30 mouse cellular contexts compared by ENCODE assay signal in the genomic region with DNA sequence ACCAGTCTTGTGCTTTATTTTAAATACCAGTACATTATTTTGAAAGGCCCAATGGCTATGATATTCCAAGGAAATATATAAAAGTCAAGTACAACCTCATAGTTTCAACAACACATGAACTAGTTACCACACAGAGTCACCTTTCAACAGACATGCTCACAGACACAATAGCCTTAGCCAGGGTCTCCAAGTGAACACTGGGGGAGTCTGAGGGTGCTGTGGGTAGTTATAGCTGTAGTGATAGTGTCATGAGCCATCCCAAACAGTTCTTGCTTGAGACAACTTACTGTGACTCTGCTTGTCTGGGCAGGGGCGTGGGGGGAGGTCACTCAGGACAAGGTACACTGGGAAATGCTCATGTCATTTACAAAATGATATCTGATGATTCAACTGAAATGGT.
"Had no signal": no experiment of that assay in that cellular context is flagged by ENCODE, and none has a peak within 500 bp of the region (broad histone marks: within the 10 kb centered on the region; RNA-seq: fewer than 3 reads in every experiment).

No protein-coding gene starts in this region.

- H3K27ac ChIP-seq: heart, embryonic 13.5 days; hindbrain, embryonic 10.5 days; hindbrain, embryonic 12.5 days; hindbrain, embryonic 13.5 days; hindbrain, embryonic 14.5 days; hindbrain, embryonic 15.5 days; hindbrain, postnatal 0 days; intestine, embryonic 15.5 days; kidney, embryonic 15.5 days; kidney, postnatal 0 days; layer of hippocampus, adult 2 months had no signal

- H3K27me3 ChIP-seq: heart, embryonic 15.5 days; hindbrain, embryonic 12.5 days; hindbrain, embryonic 15.5 days; intestine, embryonic 15.5 days; kidney, embryonic 15.5 days had no signal

- H3K9ac ChIP-seq: heart, embryonic 12.5 days; heart, embryonic 15.5 days; hindbrain, embryonic 12.5 days; hindbrain, embryonic 13.5 days; hindbrain, embryonic 14.5 days; hindbrain, embryonic 15.5 days; intestine, embryonic 15.5 days; kidney, embryonic 15.5 days had no signal

- DNase-seq: heart, postnatal 10 days; heart, postnatal 36 days; heart, postnatal 4 days; kidney, adult 11 months; kidney, adult 2 months; kidney, adult 8-10 months; kidney, adult 9 months; kidney, postnatal 10 days; kidney, postnatal 25 days; kidney, postnatal 36 days; kidney, postnatal 4 days; layer of hippocampus, adult 9-11 months; layer of hippocampus, postnatal 36 days had no signal

- H3K4me2 ChIP-seq: heart, embryonic 11.5 days; heart, embryonic 12.5 days; heart, embryonic 13.5 days; heart, embryonic 15.5 days; hindbrain, embryonic 12.5 days; hindbrain, embryonic 13.5 days; hindbrain, embryonic 14.5 days; hindbrain, embryonic 15.5 days; intestine, embryonic 15.5 days; kidney, embryonic 15.5 days had no signal

- H3K9me3 ChIP-seq: heart, embryonic 10.5 days; heart, embryonic 13.5 days; heart, embryonic 15.5 days; hindbrain, embryonic 12.5 days; hindbrain, embryonic 13.5 days; hindbrain, embryonic 15.5 days; intestine, embryonic 15.5 days; kidney, embryonic 15.5 days had no signal

- H3K4me3 ChIP-seq: heart, embryonic 10.5 days; heart, embryonic 12.5 days; heart, embryonic 13.5 days; heart, embryonic 15.5 days; hindbrain, embryonic 10.5 days; hindbrain, embryonic 12.5 days; hindbrain, embryonic 13.5 days; hindbrain, embryonic 15.5 days; intestine, embryonic 15.5 days; kidney, embryonic 15.5 days; layer of hippocampus, adult 2 months had no signal

- ATAC-seq: hindbrain, postnatal 0 days; inflammation-experienced regulatory T-cells, adult 6 months; intestine, postnatal 0 days had no signal

- H3K36me3 ChIP-seq: heart, embryonic 10.5 days; heart, embryonic 12.5 days; heart, embryonic 13.5 days; heart, embryonic 15.5 days; hindbrain, embryonic 10.5 days; hindbrain, embryonic 12.5 days; hindbrain, embryonic 13.5 days; hindbrain, embryonic 15.5 days; intestine, embryonic 15.5 days; kidney, embryonic 15.5 days had no signal

- H3K4me1 ChIP-seq: heart, embryonic 12.5 days; intestine, embryonic 15.5 days; kidney, embryonic 15.5 days had no signal
